Mouse (Mus musculus) mature B cell (primary cell): ENCODE data around the gene Tmed11.
"Not testable (repeated sequence)": the region's sequence is repeated elsewhere in the genome, so short reads cannot be mapped to it uniquely, and the experiment has no call there.

Experiments used
- in situ Hi-C: fragments of 300-500 bp; cut with MboI; formaldehyde crosslinking; loops from 2 replicates; pipeline ENCODE4 v1.14.3; 2019

The Tmed11 gene

DNA sequence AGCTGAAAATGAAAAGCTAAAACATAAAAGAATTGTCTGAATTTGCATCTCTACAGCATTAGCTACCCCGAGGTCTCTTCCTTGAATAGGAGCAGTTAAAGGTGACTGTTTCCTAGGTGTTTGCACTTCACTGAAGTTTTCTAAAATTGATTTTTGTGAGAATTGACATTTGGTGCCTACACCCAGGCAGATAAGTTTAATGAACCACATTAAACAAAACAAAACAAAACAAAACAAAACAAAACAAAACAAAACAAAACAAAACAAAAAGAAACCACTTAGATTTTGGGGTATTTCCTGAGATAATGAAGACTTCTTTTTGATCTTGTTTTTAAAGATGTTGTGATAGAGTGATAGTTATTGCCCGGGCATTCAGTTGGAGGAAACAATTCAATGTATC lies at the start of gene Tmed11:
TSS of gene Tmed11 (minus strand) at position 101 of the 400 bp plus-strand sequence.
- in situ Hi-C loops = not testable (repeated sequence)

DNA sequence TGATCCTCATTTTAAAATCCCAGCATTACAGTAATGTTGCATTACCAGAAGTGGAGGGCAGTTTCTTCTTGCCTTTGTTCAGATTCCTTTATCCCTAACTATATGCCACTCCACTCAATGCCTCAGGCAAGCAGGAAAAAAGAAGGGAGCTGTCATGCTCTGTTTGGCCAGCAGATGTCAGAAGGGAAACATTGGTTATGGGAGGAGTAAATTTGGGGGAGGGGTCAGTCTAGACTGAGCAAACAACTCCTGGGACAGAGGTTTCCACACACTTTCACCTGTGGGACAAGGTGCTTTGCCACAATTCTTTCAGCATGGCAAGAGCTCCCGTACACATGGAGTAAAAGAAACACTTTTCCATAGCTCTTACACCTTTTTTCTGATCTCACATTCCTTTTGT lies 41.0 kb upstream of the Tmed11 start:
- in situ Hi-C loops = no loop called here

DNA sequence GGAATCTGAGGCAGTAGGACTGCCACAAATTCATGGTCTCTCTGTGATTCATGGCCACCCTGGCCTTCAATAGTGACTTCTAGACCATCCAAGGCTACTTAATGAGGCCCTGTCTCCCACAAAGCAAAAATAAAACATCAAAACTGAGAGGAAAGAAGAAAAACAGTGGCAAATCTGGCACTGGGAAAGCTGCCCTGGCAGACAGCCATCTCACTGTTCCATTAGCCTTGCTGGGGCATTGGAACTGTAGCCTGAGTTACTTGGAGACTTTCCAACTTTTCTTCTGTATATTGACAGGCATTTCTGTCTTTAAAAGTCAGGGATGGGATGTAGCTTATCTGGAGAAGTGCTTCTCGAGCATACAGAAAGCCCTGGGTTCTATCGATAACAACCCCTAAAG lies 28.1 kb upstream of the Tmed11 start:
- in situ Hi-C loops = no loop called here

GRCm38 (mm10) chr5:108808750-108809149 lies 13.6 kb upstream of the Tmed11 start, which contains the start of gene Vmn2r8:
TSS of gene Vmn2r8 (minus strand) at chr5:108808850.
- in situ Hi-C loops = not testable (repeated sequence)

DNA sequence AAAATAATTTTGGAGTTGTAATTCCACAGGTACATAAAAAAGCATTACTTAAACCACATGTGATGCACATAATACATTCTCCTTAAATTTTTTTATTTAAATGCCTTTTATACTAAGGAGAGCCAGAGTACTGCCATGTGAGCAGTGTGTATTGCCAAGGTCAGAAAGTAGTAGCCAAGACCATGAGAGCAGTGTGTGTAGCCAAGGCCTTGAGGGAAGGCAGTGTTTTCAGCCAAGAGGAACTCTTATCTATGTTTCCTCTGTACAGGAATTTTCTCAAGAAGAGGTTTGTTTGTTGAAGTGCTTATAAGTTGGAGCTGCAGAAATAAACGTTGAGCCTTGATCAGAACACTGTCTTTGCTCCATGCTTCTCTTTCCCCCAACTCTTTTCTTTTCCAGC lies 8.5 kb upstream of the Tmed11 start:
- in situ Hi-C loops = no loop called here

DNA sequence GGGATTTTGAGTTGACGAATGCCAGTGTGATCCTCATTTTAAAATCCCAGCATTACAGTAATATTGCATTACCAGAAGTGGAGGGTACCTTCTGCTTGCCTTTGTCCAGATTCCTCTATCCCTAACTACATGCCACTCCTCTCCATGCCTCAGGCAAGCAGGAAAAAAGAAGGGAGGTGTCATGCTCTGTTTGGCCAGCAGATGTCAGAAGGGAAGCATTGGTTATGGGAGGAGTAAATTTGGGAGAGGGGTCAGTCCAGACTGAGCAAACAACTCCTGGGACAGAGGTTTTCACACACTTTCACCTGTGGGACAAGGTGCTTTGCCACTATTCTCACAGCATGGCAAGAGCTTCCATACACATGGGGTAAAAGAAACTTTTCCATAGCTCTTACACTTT lies 4.8 kb downstream of the Tmed11 start:
- in situ Hi-C loops = not testable (repeated sequence)

GRCm38 (mm10) chr5:108774630-108775306 lies 20.4 kb downstream of the Tmed11 start, which contains the start of gene Rnf212:
TSS of gene Rnf212 (minus strand) at chr5:108774982.
- in situ Hi-C loops = no loop called here

DNA sequence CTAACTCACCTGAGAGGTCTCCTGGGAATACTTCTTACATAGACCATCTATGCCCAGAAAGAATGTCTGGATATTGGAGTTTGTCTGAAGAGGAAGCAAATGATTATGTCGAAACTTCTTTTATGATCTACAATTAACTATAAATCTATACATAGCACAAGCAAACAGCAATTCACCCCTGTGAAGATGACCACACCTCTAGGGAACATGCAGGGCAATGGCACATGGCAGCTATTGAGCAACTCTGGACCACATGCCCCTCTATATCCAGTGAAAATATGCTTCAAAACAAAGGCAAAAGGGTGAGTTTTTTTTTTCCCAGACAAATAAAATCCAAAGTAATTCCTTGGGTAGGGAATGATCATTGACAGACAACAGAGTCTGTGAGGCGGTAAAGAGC lies 35.2 kb downstream of the Tmed11 start:
- in situ Hi-C loops = no loop called here

- in situ Hi-C loops = no loop called here
Measured at GRCm38 (mm10) chr5:108758396-108758795, 36.8 kb downstream of the Tmed11 start.

GRCm38 (mm10) chr5:108751258-108751657 lies 43.9 kb downstream of the Tmed11 start:
- in situ Hi-C loops = not testable (repeated sequence)

DNA sequence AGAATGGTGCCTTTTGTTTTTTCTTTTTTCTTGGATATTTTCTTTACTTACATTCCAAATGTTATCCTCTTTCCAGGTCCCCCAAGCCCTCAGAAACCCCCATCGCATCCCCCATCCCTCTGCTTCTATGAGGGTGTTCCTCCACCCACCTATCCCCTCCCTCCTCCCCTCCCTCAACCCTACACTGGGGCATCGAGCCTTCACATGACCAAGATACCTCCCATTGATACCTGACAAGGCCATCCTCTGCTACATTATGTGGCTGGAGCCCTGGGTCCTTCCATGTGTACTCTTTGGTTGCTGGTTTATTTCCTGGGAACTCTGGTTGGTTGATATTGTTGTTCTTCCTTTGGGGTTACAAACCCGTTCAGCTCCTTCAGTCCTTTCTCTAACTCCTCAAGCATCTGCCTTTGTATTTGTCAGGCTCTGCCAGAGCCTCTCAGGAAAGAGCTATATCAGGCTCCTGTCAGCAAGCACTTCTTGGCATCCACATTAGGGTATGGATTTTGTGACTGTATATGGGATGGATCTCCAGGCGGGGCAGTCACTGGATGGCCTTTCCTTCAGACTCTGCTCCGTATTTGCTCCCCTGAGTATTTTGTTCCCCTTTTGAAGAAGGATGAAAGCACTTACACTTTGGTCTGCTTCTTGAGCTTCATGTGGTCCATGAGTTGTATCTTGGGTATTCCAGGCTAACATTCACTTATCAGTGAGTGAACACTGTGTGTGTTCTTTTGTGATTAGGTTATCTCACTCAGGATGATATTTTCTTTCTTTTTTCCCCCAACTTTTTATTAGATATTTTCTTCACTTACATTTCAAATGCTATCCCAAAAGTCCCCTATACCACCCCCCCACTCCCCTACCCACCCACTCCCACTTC lies 44.6 kb downstream of the Tmed11 start:
- in situ Hi-C loops = no loop called here

GRCm38 (mm10) chr5:108744629-108745028 lies 50.5 kb downstream of the Tmed11 start:
- in situ Hi-C loops = no loop called here

DNA sequence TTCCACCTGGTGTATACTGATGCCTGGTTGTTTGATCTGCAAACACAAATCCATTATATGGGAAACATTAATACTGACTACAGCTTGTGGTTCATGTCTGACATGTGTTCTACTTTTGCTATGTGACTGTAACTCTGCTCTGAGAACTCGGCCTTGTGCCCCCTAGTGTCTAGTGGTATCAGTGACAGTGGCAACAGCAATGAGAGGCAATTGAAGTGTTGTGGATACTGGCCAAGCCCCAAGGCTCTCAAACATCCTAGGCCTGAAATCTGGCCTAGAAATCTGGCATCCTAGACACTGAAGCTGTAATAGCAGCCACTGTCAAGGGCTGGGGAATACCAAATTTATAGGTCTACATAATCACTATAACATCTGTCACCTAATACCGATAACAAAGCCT lies 51.3 kb downstream of the Tmed11 start:
- in situ Hi-C loops = no loop called here

DNA sequence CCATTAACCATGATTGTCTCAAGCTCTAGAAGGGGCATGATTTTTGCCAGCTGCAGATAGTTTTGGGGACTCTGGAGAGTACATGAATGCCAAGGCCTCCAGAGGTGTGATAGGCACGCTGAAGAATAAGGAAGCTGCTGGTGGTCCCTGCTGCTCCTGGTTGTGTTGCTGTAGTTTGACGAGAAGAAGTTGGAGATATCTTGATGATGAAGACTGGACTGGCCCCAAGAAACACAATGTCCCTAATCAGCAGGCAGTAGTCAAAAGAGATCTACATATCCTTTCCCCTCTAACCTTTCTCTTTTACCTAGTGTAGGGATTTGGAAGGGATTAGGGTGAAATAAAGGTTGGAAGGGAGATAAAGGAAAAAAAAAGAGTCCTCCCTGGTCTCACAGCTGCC lies 52.6 kb downstream of the Tmed11 start:
- in situ Hi-C loops = no loop called here

DNA sequence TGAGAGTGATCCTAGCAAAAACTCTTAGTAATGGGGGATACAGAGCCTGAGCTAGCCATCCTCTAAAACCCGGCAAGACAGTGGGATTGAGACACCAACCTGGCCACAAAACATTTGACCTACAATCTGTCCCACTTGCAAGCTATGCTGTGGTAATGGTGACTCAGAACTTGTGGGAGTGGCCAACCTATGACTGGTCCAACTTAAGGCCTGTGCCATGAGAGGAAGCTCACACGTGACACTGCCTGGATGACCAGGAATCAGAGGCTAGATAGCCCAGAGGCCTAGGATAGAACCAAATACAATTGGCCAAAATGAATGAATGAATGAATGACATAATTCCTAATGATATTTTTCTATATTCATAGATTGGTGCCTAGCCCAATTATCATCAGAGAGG lies 53.3 kb downstream of the Tmed11 start:
- in situ Hi-C loops = no loop called here

DNA sequence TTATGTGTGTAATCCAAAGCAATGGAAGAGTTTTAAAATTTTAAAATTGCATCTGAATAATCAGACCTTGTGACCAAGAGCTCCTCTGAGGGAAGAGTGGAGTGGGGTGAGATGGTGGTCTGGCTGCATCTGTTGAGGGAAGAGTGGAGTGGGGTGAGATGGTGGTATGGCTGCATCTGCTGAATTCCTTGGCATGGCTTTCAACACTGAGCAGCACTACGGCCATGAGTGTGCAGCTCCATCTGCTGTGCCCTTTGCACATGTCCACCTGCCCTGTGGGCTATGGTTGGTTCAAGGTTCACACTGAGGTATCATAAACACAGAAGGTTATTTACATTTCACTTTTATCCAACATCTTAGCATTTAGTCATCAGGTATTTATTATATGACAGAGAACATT lies 67.7 kb downstream of the Tmed11 start:
- in situ Hi-C loops = no loop called here
